Mouse (Mus musculus): ENCODE results near the gene Ccdc50. TPM values are rescaled to one million over a fixed set of nuclear protein-coding genes. Genes with fewer than 3 reads are reported as not detected.
A peak's percentile ranks its signal among the peaks of the same experiment; 100 is the strongest.

Ccdc50 gene
- polyA plus RNA-seq, 1 experiment from 2014 or later, result 64.5 TPM

DNA sequence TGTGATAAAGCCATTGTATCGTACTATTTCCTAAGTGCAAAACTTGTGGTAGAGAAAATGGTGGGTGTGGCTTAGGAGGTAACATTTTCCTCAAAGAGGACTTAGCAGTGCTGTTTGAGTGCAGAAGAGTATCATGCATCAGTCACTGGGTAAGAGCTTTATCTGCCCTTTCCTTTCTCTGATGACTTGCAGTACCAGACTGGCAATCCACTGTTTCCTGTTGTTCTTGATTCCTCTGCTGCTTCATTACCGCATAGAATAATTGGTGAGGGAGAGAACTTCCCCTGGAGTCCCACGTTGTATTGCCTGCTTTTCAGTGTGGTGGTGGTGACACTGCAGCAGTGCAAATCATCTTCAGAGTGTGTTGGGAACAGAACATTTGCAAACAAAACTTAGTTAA lies 29.0 kb downstream of the Ccdc50 start:
- DNase-seq (ENCODE audit: low spot score) (no peak), ATAC-seq (ENCODE audit: low FRiP score) (no peak)
- Histone ChIP-seq H3K9ac (no peak overlapping the region), H3K4me2 (replicated peaks) (no peak overlapping the region), H3K4me3 (replicated peaks; ENCODE audit: low read length) (no peak overlapping the region), H3K9me3 (ENCODE audit: control insufficient read depth, low read length) (peaks cover 9% of the 10 kb centered on the region), H3K27me3 (ENCODE audit: control insufficient read depth, insufficient read depth, low read length) (no peaks in the 10 kb centered on the region), H3K36me3 (replicated peaks; ENCODE audit: control insufficient read depth, insufficient read depth) (peaks cover 72% of the 10 kb centered on the region), H3K4me1 (replicated peaks; ENCODE audit: control insufficient read depth, insufficient read depth, low read length) (no peaks in the 10 kb centered on the region), H3K27ac (no peak overlapping the region)
- WGBS, result 98% methylated on average over 3 of the region's 3 CpGs

DNA sequence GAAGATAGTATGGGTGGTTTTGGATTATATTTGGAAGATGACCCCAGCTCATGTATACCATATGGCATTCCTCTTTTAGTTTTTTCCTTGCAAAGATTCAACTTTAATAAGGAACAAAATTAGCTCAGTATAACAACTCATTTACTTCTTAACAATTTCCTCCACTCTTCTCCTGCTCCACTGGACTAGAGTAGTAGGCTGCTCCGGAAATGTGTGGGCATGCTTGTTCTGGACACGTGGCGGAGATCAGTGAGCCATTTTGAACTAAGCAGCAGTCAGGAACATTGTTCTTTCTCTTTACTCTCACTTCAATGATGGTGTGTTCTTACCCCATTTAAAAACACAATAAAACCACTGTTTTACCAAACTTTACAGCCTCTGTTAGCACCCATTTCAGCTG lies 32.3 kb downstream of the Ccdc50 start:
- Histone ChIP-seq H3K27me3 (ENCODE audit: control insufficient read depth, insufficient read depth, low read length) (no peaks in the 10 kb centered on the region), H3K4me1 (replicated peaks; ENCODE audit: control insufficient read depth, insufficient read depth, low read length) (no peaks in the 10 kb centered on the region), H3K27ac (no peak overlapping the region), H3K36me3 (replicated peaks; ENCODE audit: control insufficient read depth, insufficient read depth) (peaks cover 48% of the 10 kb centered on the region), H3K4me2 (replicated peaks) (no peak overlapping the region), H3K9ac (no peak overlapping the region), H3K9me3 (ENCODE audit: control insufficient read depth, low read length) (peaks cover 12% of the 10 kb centered on the region), H3K4me3 (replicated peaks; ENCODE audit: low read length) (no peak overlapping the region)
- ATAC-seq (ENCODE audit: low FRiP score) (no peak), DNase-seq (ENCODE audit: low spot score) (no peak)
- 100% methylated on average over 3 of the region's 3 CpGs for WGBS

DNA sequence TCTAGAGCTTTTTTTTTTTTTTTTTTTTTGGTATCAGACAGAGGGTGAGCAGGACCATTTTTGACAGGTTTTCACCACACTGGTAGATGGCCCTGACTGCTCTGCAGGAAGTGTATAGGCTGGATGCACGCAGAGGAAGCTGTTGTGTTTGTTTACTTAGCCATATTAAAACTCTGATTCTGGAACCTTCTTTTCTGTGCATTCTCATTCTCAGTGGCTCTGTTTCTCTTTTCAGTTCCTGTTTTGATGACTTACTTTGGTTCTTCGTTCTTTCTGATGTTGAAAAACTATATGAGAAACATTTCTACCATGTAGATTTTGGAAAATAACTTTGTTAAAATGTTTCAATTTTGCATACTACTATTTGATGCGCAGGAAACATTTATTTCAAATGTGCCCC lies 46.4 kb downstream of the Ccdc50 start:
- Histone ChIP-seq H3K4me3 (replicated peaks; ENCODE audit: low read length) (no peak overlapping the region), H3K27me3 (ENCODE audit: control insufficient read depth, insufficient read depth, low read length) (no peaks in the 10 kb centered on the region), H3K27ac (no peak overlapping the region), H3K36me3 (replicated peaks; ENCODE audit: control insufficient read depth, insufficient read depth) (peaks cover 49% of the 10 kb centered on the region), H3K4me2 (replicated peaks) (no peak overlapping the region), H3K9ac (no peak overlapping the region), H3K9me3 (ENCODE audit: control insufficient read depth, low read length) (no peaks in the 10 kb centered on the region), H3K4me1 (replicated peaks; ENCODE audit: control insufficient read depth, insufficient read depth, low read length) (no peaks in the 10 kb centered on the region)
- WGBS, result 90% methylated on average over 3 of the region's 3 CpGs
- no peak for ATAC-seq (ENCODE audit: low FRiP score)
- no peak for DNase-seq (ENCODE audit: low spot score)

- no peak overlapping the region for H3K4me2 ChIP-seq (replicated peaks)
- peaks cover 84% of the 10 kb centered on the region for H3K36me3 ChIP-seq (replicated peaks; ENCODE audit: control insufficient read depth, insufficient read depth)
- no peaks in the 10 kb centered on the region for H3K4me1 ChIP-seq (replicated peaks; ENCODE audit: control insufficient read depth, insufficient read depth, low read length)
- H3K9me3 ChIP-seq (ENCODE audit: control insufficient read depth, low read length), result no peaks in the 10 kb centered on the region
- H3K9ac ChIP-seq, result no peak overlapping the region
- H3K4me3 ChIP-seq (replicated peaks; ENCODE audit: low read length), result no peak overlapping the region
- ATAC-seq (ENCODE audit: low FRiP score) (no peak), DNase-seq (ENCODE audit: low spot score) (no peak)
- H3K27me3 ChIP-seq (ENCODE audit: control insufficient read depth, insufficient read depth, low read length), result no peaks in the 10 kb centered on the region
- no peak overlapping the region for H3K27ac ChIP-seq
- 93% methylated on average over 3 of the region's 3 CpGs for WGBS
Measured at GRCm38 (mm10) chr16:27443941-27444340, 55.3 kb downstream of the Ccdc50 start.

DNA sequence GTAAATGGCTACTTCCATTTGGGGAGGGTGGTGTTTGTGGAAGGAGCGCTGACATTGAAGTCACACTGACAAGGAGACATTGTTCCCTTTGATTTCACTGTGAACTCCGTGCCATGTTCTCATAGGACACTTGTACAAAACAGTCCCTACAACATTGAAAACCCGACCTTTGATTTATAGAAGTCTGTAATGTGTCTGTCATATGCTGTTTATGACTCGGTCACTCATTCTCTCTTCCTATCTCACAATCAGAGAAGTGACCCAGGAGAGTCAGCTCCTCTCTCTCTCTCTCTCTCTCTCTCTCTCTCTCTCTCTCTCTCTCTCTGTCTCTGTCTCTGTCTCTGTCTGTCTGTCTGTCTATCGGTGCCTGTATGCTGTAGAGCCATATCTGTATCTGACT lies 60.7 kb downstream of the Ccdc50 start:
- 91% methylated on average over 5 of the region's 5 CpGs for WGBS
- H3K27me3 ChIP-seq (ENCODE audit: control insufficient read depth, insufficient read depth, low read length), result no peaks in the 10 kb centered on the region
- H3K36me3 ChIP-seq (replicated peaks; ENCODE audit: control insufficient read depth, insufficient read depth), result peaks cover 46% of the 10 kb centered on the region
- ATAC-seq (ENCODE audit: low FRiP score) (no peak), DNase-seq (ENCODE audit: low spot score) (no peak)
- no peak overlapping the region for H3K4me2 ChIP-seq (replicated peaks)
- H3K27ac ChIP-seq, result no peak overlapping the region
- H3K4me1 ChIP-seq (replicated peaks; ENCODE audit: control insufficient read depth, insufficient read depth, low read length), result no peaks in the 10 kb centered on the region
- no peaks in the 10 kb centered on the region for H3K9me3 ChIP-seq (ENCODE audit: control insufficient read depth, low read length)
- no peak overlapping the region for H3K4me3 ChIP-seq (replicated peaks; ENCODE audit: low read length)
- H3K9ac ChIP-seq, result no peak overlapping the region

- 97% methylated on average over 2 of the region's 2 CpGs for WGBS
- peaks cover 34% of the 10 kb centered on the region for H3K36me3 ChIP-seq (replicated peaks; ENCODE audit: control insufficient read depth, insufficient read depth)
- no peaks in the 10 kb centered on the region for H3K4me1 ChIP-seq (replicated peaks; ENCODE audit: control insufficient read depth, insufficient read depth, low read length)
- no peaks in the 10 kb centered on the region for H3K27me3 ChIP-seq (ENCODE audit: control insufficient read depth, insufficient read depth, low read length)
- no peak overlapping the region for H3K4me3 ChIP-seq (replicated peaks; ENCODE audit: low read length)
- ATAC-seq (ENCODE audit: low FRiP score) (no peak), DNase-seq (ENCODE audit: low spot score) (no peak)
- no peak overlapping the region for H3K4me2 ChIP-seq (replicated peaks)
- H3K9ac ChIP-seq, result no peak overlapping the region
- H3K27ac ChIP-seq, result no peak overlapping the region
- no peaks in the 10 kb centered on the region for H3K9me3 ChIP-seq (ENCODE audit: control insufficient read depth, low read length)
Measured at GRCm38 (mm10) chr16:27450655-27451054, 62.0 kb downstream of the Ccdc50 start.

GRCm38 (mm10) chr16:27453396-27453795 lies 64.7 kb downstream of the Ccdc50 start:
- ATAC-seq (ENCODE audit: low FRiP score), result peak; percentile 52; the same call in 1 of the 2 replicates
- Histone ChIP-seq H3K9ac (no peak overlapping the region), H3K27ac (no peak overlapping the region), H3K36me3 (replicated peaks; ENCODE audit: control insufficient read depth, insufficient read depth) (peaks cover 15% of the 10 kb centered on the region), H3K4me1 (replicated peaks; ENCODE audit: control insufficient read depth, insufficient read depth, low read length) (no peaks in the 10 kb centered on the region), H3K4me3 (replicated peaks; ENCODE audit: low read length) (no peak overlapping the region), H3K27me3 (ENCODE audit: control insufficient read depth, insufficient read depth, low read length) (no peaks in the 10 kb centered on the region), H3K4me2 (replicated peaks) (no peak overlapping the region), H3K9me3 (ENCODE audit: control insufficient read depth, low read length) (no peaks in the 10 kb centered on the region)
- DNase-seq (ENCODE audit: low spot score), result peak; percentile 40
- WGBS, result 67% methylated on average over 3 of the region's 3 CpGs

GRCm38 (mm10) chr16:27453823-27454222 lies 65.2 kb downstream of the Ccdc50 start:
- Histone ChIP-seq H3K27ac (no peak overlapping the region), H3K4me3 (replicated peaks; ENCODE audit: low read length) (no peak overlapping the region), H3K9ac (no peak overlapping the region), H3K27me3 (ENCODE audit: control insufficient read depth, insufficient read depth, low read length) (no peaks in the 10 kb centered on the region), H3K4me2 (replicated peaks) (no peak overlapping the region), H3K36me3 (replicated peaks; ENCODE audit: control insufficient read depth, insufficient read depth) (peaks cover 11% of the 10 kb centered on the region), H3K9me3 (ENCODE audit: control insufficient read depth, low read length) (no peaks in the 10 kb centered on the region), H3K4me1 (replicated peaks; ENCODE audit: control insufficient read depth, insufficient read depth, low read length) (no peaks in the 10 kb centered on the region)
- DNase-seq (ENCODE audit: low spot score) (no peak), ATAC-seq (ENCODE audit: low FRiP score) (no peak)
- WGBS, result 69% methylated on average over 2 of the region's 2 CpGs

GRCm38 (mm10) chr16:27457273-27457672 lies 68.6 kb downstream of the Ccdc50 start:
- H3K27me3 ChIP-seq (ENCODE audit: control insufficient read depth, insufficient read depth, low read length), result no peaks in the 10 kb centered on the region
- H3K4me1 ChIP-seq (replicated peaks; ENCODE audit: control insufficient read depth, insufficient read depth, low read length), result no peaks in the 10 kb centered on the region
- DNase-seq (ENCODE audit: low spot score) (peak; percentile 89), ATAC-seq (ENCODE audit: low FRiP score) (0 out of 2 replicates have a peak, but pooled peaks have one; percentile 37)
- H3K4me3 ChIP-seq (replicated peaks; ENCODE audit: low read length), result no peak overlapping the region
- no peaks in the 10 kb centered on the region for H3K36me3 ChIP-seq (replicated peaks; ENCODE audit: control insufficient read depth, insufficient read depth)
- H3K27ac ChIP-seq, result no peak overlapping the region
- H3K4me2 ChIP-seq (replicated peaks), result no peak overlapping the region
- H3K9ac ChIP-seq, result no peak overlapping the region
- no peaks in the 10 kb centered on the region for H3K9me3 ChIP-seq (ENCODE audit: control insufficient read depth, low read length)
- WGBS, result 21% methylated on average over 4 of the region's 4 CpGs

DNA sequence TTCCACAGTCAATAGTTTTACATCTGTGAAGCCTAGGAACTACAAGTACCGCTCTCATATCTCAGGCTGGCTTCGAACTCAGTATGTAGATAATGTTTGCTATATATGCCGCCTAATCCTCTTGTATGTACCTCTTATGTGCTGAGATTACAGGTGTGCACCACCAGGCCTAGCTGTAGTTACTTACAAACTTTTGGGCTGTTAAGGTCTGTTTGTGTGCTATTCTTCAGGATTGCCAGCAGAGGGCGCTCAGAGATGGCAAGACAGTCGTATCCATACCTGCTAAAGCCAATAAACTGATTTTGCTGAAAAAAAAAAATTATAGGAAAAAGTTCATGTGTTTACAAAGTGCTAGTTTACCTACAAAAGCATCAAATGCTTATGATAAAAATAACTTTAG lies 80.1 kb downstream of the Ccdc50 start:
- no peaks in the 10 kb centered on the region for H3K36me3 ChIP-seq (replicated peaks; ENCODE audit: control insufficient read depth, insufficient read depth)
- peak; percentile 48; the same call in 1 of the 2 replicates for ATAC-seq (ENCODE audit: low FRiP score)
- 24% methylated on average over 5 of the region's 5 CpGs for WGBS

More for the DNA sequence above, 80.1 kb downstream of the Ccdc50 start:
- Histone ChIP-seq H3K4me3 (replicated peaks; ENCODE audit: low read length) (no peak overlapping the region), H3K27ac (no peak overlapping the region), H3K9me3 (ENCODE audit: control insufficient read depth, low read length) (no peaks in the 10 kb centered on the region), H3K4me2 (replicated peaks) (no peak overlapping the region), H3K9ac (no peak overlapping the region), H3K27me3 (ENCODE audit: control insufficient read depth, insufficient read depth, low read length) (no peaks in the 10 kb centered on the region), H3K4me1 (replicated peaks; ENCODE audit: control insufficient read depth, insufficient read depth, low read length) (no peaks in the 10 kb centered on the region)
- peak; percentile 83 for DNase-seq (ENCODE audit: low spot score)

All from hindbrain, embryonic 14.5 days (tissue).